Mouse (Mus musculus) bone marrow, adult 2 months (tissue): Measurements from ENCODE around the gene Ccdc28a.

Experiments used
- CTCF ChIP-seq: fragments of 200-500 bp; IDR thresholded peaks from 2 replicates; pipeline ENCODE4 v1.5.1; 2011; ENCODE audit warnings: low read length, control low read depth; ENCODE audit not compliant: control insufficient read depth, insufficient read depth
- POLR2A ChIP-seq: fragments of 200-500 bp; IDR thresholded peaks from 2 replicates; pipeline ENCODE4 v1.6.1; 2011; ENCODE audit warnings: low read depth, mild to moderate bottlenecking, control low read depth, low read length, borderline replicate concordance; ENCODE audit not compliant: control insufficient read depth

DNA sequence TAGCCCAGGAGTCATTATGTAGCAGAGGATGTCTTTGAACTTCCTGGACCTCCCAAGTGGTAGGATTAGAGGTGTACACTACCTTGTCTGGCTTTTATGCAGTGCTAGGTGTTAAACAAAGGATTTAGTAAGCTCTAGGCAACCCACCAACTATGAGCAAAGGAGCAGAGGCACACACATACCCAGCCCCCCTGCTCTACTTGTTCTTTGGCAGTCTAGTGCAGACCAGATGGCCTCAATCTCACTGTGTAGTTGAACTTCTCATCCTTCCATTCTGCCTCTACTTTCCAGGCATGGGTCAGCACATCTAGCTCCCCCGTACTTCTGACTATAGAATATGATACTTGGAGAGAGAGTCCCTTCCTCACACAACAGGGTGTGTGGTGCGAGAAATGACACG lies 10.4 kb downstream of the Ccdc28a start:
- TF ChIP-seq POLR2A = no peak
- no peak for TF ChIP-seq CTCF
